Mouse (Mus musculus) bone marrow macrophage, adult 2 months (primary cell): ENCODE data around the gene Brdt.

Source experiments
- CTCF ChIP-seq: IDR thresholded peaks from 2 replicates; pipeline ENCODE4 v1.5.1; 2012; ENCODE audit warnings: low read depth, mild to moderate bottlenecking, low read length, moderate library complexity
- POLR2A ChIP-seq: IDR thresholded peaks from 2 replicates; pipeline ENCODE4 v1.6.1; 2012; ENCODE audit warnings: mild to moderate bottlenecking, low read depth, low read length, borderline replicate concordance

DNA sequence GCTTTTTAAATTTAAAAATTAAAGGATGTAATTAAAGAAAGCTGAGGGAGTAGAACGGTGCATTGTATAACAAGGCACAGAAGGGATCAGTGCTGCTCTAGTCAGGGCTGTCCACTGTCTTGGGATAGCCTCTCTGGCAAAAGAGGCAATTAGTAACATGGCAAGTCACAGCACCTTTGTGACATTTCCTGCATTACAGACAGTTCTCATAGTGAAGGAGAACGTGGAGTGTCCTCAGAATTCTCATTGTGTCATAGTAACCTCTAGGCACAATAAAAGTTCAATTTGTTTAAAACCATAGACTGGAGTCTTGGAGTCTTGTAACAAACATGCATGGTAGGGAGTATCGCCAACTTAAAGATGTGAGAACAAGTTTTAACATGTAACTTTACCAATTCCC is 100.3 kb downstream of the Brdt start, which contains the start of gene Lpcat2b:
- no peak for TF ChIP-seq CTCF
- no peak for TF ChIP-seq POLR2A
